Mouse (Mus musculus) ES-Bruce4 (cell line): ENCODE results near the gene Dclk1.

Experiments
- CTCF ChIP-seq: IDR thresholded peaks from one replicate; pipeline ENCODE4 v1.8.1; 2011; ENCODE audit warnings: low read depth, low read length
- POLR2A ChIP-seq: IDR thresholded peaks from one replicate; pipeline ENCODE4 v1.8.1; 2011; ENCODE audit warnings: low read length; ENCODE audit not compliant: insufficient read depth

DNA sequence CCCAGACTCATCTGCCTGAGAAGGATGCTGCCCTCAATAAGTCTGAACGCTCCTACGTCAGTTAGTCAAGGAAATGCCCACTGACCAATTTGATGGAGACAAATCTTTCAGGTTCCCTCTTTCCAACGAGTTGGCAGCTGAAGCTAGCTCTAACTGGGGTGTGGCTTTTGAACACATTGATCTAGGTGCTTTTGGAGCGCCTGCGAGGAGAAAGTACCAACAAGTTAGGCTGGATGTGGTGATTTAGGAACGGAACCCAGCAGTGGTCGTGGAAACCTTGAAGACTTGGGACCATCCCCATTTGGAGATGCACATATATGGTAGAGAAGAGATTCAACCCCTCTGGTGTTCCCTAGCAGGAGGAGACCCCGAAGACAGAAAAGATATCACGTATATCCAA is 303.8 kb downstream of the Dclk1 start:
- TF ChIP-seq CTCF (no peak), POLR2A (no peak)
